Comparison of ENCODE assay signal across 20 mouse cellular contexts in genomic region chr9:77685825-77686500, GRCm38 (mm10). TPM values are rescaled to one million over a fixed set of nuclear protein-coding genes. Genes with fewer than 3 reads are reported as not detected.
DNase-seq lines count a peak whose midpoint lies in the region; ATAC-seq and TF ChIP-seq lines count a peak whose summit lies in the region.
"Had no signal": no experiment of that assay in that cellular context is flagged by ENCODE, and none has a peak within 500 bp of the region (broad histone marks: within the 10 kb centered on the region; RNA-seq: fewer than 3 reads in every experiment).

No protein-coding gene starts in this region.

- H3K4me1 ChIP-seq in limb, embryonic 14.5 days (ENCODE audit: control insufficient read depth, insufficient read depth, low read length): no peaks in the 10 kb centered on the region
- H3K4me1 ChIP-seq in limb, embryonic 10.5 days: no peaks in the 10 kb centered on the region
- H3K4me1 ChIP-seq in forebrain, embryonic 11.5 days (replicated peaks; ENCODE audit: control insufficient read depth, insufficient read depth, low read length): no peaks in the 10 kb centered on the region
- H3K4me1 ChIP-seq: embryonic facial prominence, embryonic 13.5 days; hindbrain, embryonic 10.5 days had no signal

- 71% methylated on average over 5 of the region's 5 CpGs for WGBS in limb, embryonic 14.5 days
- WGBS in limb, embryonic 10.5 days: 88% methylated on average over 5 of the region's 5 CpGs
- WGBS in forebrain, embryonic 11.5 days: 84% methylated on average over 5 of the region's 5 CpGs

- H3K9me3 ChIP-seq in limb, embryonic 14.5 days (ENCODE audit: control insufficient read depth, low read length): no peaks in the 10 kb centered on the region
- no peaks in the 10 kb centered on the region for H3K9me3 ChIP-seq in limb, embryonic 10.5 days (replicated peaks)
- H3K9me3 ChIP-seq in forebrain, embryonic 11.5 days (ENCODE audit: control insufficient read depth, low read length): no peaks in the 10 kb centered on the region
- H3K9me3 ChIP-seq: embryonic facial prominence, embryonic 13.5 days; hindbrain, embryonic 10.5 days had no signal

- H3K27me3 ChIP-seq in limb, embryonic 14.5 days (ENCODE audit: control insufficient read depth, insufficient read depth, low read length): no peaks in the 10 kb centered on the region
- H3K27me3 ChIP-seq in limb, embryonic 10.5 days (ENCODE audit: low read depth, poor library complexity, severe bottlenecking): no peaks in the 10 kb centered on the region
- H3K27me3 ChIP-seq in forebrain, embryonic 11.5 days (ENCODE audit: control insufficient read depth, insufficient read depth, low read length): no peaks in the 10 kb centered on the region
- H3K27me3 ChIP-seq: embryonic facial prominence, embryonic 13.5 days had no signal

- H3K4me3 ChIP-seq in limb, embryonic 14.5 days (replicated peaks; ENCODE audit: low read length): no peak overlapping the region
- no peak overlapping the region for H3K4me3 ChIP-seq in limb, embryonic 10.5 days
- H3K4me3 ChIP-seq in forebrain, embryonic 11.5 days (ENCODE audit: low read depth, low read length): no peak overlapping the region
- H3K4me3 ChIP-seq: embryonic facial prominence, embryonic 13.5 days; hindbrain, embryonic 10.5 days had no signal

- no peak overlapping the region for H3K27ac ChIP-seq in limb, embryonic 14.5 days (replicated peaks; ENCODE audit: low read depth, low read length)
- H3K27ac ChIP-seq in limb, embryonic 10.5 days: no peak overlapping the region
- no peak overlapping the region for H3K27ac ChIP-seq in forebrain, embryonic 11.5 days (ENCODE audit: low read depth, low read length)
- H3K27ac ChIP-seq: embryonic facial prominence, embryonic 13.5 days; hindbrain, embryonic 10.5 days had no signal

- H3K36me3 ChIP-seq in limb, embryonic 14.5 days (ENCODE audit: control insufficient read depth, insufficient read depth, low read length): no peaks in the 10 kb centered on the region
- H3K36me3 ChIP-seq in limb, embryonic 10.5 days: no peaks in the 10 kb centered on the region
- H3K36me3 ChIP-seq in forebrain, embryonic 11.5 days (ENCODE audit: control insufficient read depth, insufficient read depth, low read length): no peaks in the 10 kb centered on the region
- H3K36me3 ChIP-seq: embryonic facial prominence, embryonic 13.5 days; hindbrain, embryonic 10.5 days had no signal

- H3K4me2 ChIP-seq in limb, embryonic 14.5 days (replicated peaks; ENCODE audit: low read depth, low read length, severe bottlenecking): no peak overlapping the region
- no peak overlapping the region for H3K4me2 ChIP-seq in forebrain, embryonic 11.5 days (ENCODE audit: low read depth, low read length, severe bottlenecking)
- H3K4me2 ChIP-seq: embryonic facial prominence, embryonic 13.5 days; liver, embryonic 11.5 days; lung, embryonic 14.5 days had no signal

- no peak for ATAC-seq in limb, embryonic 14.5 days (ENCODE audit: low FRiP score, low read depth)
- no peak for ATAC-seq in forebrain, embryonic 11.5 days (replicated peaks; ENCODE audit: low FRiP score)

- peak; percentile 16 for DNase-seq in limb, embryonic 14.5 days (ENCODE audit: low spot score)
- no peak for DNase-seq in limb, embryonic 10.5 days (ENCODE audit: low spot score)
- peak; percentile 10 for DNase-seq in adipocyte (ENCODE audit: low spot score)
- peak; percentile 44 for DNase-seq in heart, adult 8-10 months (ENCODE audit: low spot score)
- DNase-seq in heart, postnatal 25 days (ENCODE audit: low spot score): peak; percentile 7
- no peak for DNase-seq in forebrain, embryonic 11.5 days (ENCODE audit: low spot score)
- DNase-seq in frontal cortex, postnatal 14 days (ENCODE audit: low spot score in 2 of 2): no peak
- DNase-seq: adrenal gland, adult 8-10 months; cerebellum, adult 2 months; gastrocnemius, postnatal 36 days; kidney, postnatal 4 days; lung, embryonic 14.5 days; midbrain, embryonic 14.5 days; thymus, postnatal 25 days had no signal

- intact Hi-C loops in heart, postnatal 25 days (cut with DNase I): no loop called here

- TF ChIP-seq POLR2A in limb, embryonic 14.5 days (IDR thresholded peaks at IDR 0.05; ENCODE audit: borderline replicate concordance, extremely low read depth, insufficient read depth, insufficient read length): no peak

- no peak overlapping the region for H3K9ac ChIP-seq in limb, embryonic 14.5 days (ENCODE audit: low read depth, low read length, severe bottlenecking)
- no peak overlapping the region for H3K9ac ChIP-seq in forebrain, embryonic 11.5 days (ENCODE audit: low read length)
- H3K9ac ChIP-seq: embryonic facial prominence, embryonic 13.5 days; lung, embryonic 14.5 days had no signal

RNA-seq across cellular contexts. Expression of gene Klhl31, which starts 49.7 kb away (rescaled TPM):
- polyA plus RNA-seq in limb, embryonic 14.5 days (2012; rRNA removed): 2.7 and 3.1 TPM in 2 replicates
- polyA plus RNA-seq in limb, embryonic 14.5 days (2014; fragmentation: Nextera tagmentation; extraction: Ambion mirVana): 11.7 and 17.1 TPM in 2 replicates
- polyA plus RNA-seq in limb, embryonic 10.5 days (2016; fragmentation: Nextera tagmentation; extraction: Ambion mirVana): 0.16 and 0.61 TPM in 2 replicates
- total RNA-seq in heart, adult 8-10 months (2022): 100 to 1,000 TPM; 126 to 143 (median 134) TPM
- total RNA-seq in heart, postnatal 25 days (2021): 100 to 1,000 TPM; 144 to 150 TPM
- 0.24 and 0.29 TPM in 2 replicates for polyA plus RNA-seq in forebrain, embryonic 11.5 days (2014; fragmentation: Nextera tagmentation; extraction: Ambion mirVana)
- total RNA-seq: megakaryocyte, adult 5-6 weeks; neutrophil, adult 5-6 weeks had no signal
- polyA plus RNA-seq: midbrain, embryonic 14.5 days; spleen, adult 2 months had no signal

Comparison
In these comparisons a context has a peak if more than half of its experiments do, and no peak if none do; other contexts are left out.
1. DNase-seq: peak in limb, embryonic 14.5 days (single experiment), adipocyte (single experiment), heart, adult 8-10 months (single experiment) and heart, postnatal 25 days (single experiment); none in limb, embryonic 10.5 days (single experiment), forebrain, embryonic 11.5 days (single experiment) and frontal cortex, postnatal 14 days (0 of 2).